Mouse (Mus musculus) liver, adult (tissue): ENCODE results near the gene Riiad1.

Experiments
- GATA4 ChIP-seq: IDR thresholded peaks from 2 replicates; pipeline ENCODE4 v1.6.1; 2014; ENCODE audit warnings: mild to moderate bottlenecking, low read length; ENCODE audit not compliant: insufficient replicate concordance

The Riiad1 gene

DNA sequence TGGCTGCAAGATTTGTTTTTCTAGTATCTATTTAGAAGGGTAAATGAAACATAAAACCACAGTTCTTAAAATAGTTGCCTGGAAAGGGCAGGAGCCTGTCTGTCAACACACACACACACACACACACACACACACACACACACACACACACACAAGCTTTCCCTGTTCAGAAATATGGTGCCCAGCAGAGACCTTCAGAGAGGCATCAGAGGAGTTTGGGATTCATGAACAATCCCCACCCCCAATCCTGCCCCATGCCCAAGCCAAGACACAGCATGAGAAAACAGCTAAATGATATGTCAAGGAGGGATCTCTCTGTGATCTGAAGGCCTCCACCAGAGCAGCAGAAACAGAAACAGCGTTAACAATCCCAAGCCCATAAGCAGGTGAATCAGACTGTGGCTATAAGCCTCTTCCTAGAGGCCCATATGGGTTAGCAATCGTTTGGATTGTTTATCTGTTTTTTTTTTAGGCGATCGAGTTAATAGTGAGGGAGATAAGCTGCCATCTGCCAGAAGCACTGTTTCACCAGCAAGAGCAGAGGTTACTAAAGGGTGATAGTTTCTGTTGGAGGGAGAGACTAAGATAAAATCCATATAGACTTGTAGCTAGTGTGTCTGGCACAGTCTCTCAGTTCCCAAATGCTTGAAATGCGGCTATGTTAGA, 6.4 kb downstream of the Riiad1 start:
- TF ChIP-seq GATA4 = no peak

- no peak for TF ChIP-seq GATA4
Measured at GRCm38 (mm10) chr3:94473115-94473505, 7.0 kb downstream of the Riiad1 start.

DNA sequence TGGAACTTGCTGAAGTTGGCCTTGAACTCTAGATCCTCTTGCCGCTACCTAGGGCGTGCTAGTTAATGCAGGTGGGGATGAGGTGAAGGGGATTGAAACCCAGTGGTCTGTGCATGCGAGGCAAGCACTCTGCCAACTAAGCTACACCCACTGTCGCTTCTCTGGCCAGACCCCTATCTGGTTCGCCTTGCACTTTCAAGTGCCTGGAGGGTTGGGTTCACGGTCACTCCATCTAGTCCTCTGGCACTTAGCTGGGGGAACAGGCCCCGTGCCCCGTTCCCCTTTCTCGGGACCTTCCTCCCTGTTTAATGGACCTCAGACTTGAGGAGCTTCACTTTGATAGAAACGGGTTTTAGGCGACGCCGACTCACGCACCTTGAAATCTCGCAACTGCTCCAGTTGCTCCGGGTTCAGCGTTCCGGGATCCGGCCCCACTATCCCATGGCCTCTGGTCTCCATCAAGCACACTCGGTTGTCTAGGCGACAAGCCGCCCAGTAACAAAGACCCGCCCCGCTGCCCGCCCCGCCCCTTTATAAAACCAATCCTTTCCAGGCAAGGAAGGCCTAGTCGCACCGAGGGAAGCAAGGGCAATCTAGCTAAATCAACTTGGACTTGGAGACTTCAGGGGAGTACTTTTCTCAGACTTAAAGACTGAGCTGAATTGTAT, 7.6 kb downstream of the Riiad1 start:
- TF ChIP-seq GATA4 = no peak

GRCm38 (mm10) chr3:94468931-94469330, 11.2 kb downstream of the Riiad1 start:
- no peak for TF ChIP-seq GATA4

GRCm38 (mm10) chr3:94465632-94466430, 14.3 kb downstream of the Riiad1 start:
- no peak for TF ChIP-seq GATA4

DNA sequence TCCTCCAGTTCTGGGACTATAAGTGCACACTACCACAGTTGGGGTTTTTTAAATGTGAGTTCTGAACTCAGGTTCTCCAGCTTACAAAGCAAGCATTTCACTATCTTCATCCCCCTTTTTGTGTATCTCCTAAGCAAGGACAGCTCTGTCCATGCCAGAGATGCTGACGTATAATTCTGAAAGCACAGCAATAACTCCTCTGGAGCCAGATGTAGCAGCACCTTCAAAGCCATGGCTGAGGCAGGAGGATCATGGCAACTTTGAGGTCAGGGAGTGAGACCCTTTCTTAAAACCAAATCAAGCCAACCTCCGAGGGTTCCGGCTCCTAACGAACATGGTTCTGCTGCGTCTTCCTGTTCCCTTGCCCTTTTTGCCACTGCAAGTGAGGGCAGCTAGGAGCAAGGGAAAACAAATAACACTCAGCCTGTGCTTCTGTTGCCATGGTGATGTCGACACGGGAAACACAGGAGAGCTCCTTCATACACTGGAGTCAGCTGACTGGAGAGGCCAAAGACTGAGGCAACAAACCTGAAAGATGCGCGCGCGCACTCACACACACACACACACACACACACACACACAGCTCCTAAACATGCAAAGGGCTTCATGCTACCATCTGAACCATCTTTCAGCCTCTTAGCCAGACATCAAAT, 16.1 kb downstream of the Riiad1 start:
- TF ChIP-seq GATA4 = no peak

- TF ChIP-seq GATA4 = no peak
Measured at GRCm38 (mm10) chr3:94459834-94460233, 20.3 kb downstream of the Riiad1 start.

- no peak for TF ChIP-seq GATA4
Measured at GRCm38 (mm10) chr3:94457055-94457454, 23.1 kb downstream of the Riiad1 start.

GRCm38 (mm10) chr3:94456529-94457000, 23.6 kb downstream of the Riiad1 start:
- TF ChIP-seq GATA4 = no peak

DNA sequence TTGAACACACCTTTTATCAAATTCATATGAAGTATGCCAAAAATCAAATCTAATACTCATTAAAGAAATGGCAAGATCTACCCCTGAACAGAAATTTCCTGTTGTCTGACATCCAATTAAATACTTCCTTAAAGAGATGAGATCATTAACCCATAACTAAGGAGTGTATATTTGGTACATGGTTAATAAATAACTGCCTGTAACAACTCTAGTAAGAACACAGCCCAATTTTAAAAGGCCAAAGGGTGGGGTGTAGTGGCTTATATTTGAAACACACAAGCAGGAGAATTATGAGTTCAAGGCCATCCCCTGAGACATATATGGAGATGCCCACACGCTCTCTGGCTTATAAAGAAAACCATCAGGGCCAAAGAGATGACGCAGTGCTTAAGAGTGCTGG, 30.8 kb downstream of the Riiad1 start:
- no peak for TF ChIP-seq GATA4

DNA sequence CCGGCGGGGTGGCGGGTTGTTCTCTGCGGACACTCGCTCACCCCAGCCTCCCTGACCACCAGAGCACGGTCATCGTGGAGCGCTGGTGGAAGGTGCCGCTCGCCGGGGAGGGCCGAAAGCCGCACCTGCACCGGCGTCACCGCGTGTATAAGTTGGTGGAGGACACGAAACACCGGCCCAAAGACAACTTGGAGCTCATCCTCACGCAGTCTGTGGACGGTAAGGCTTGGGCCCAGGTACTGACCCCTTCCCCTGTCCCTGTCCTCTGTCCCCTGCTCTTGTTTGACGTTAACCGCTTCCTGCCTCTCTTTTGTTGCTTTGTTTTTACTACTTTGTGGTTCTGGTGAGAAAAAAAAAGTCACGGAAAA, 36.6 kb downstream of the Riiad1 start, which contains the start of gene Oaz3:
Gene Oaz3, minus strand, starts transcription at position 319 of the 368 bp plus-strand sequence.
- no peak for TF ChIP-seq GATA4

- peak; percentile 48; the same call in 1 of the 2 replicates for TF ChIP-seq GATA4
Measured at GRCm38 (mm10) chr3:94442951-94443596, 37.1 kb downstream of the Riiad1 start, which contains the start of gene Mrpl9. Gene Mrpl9, plus strand, starts transcription at chr3:94443318.

DNA sequence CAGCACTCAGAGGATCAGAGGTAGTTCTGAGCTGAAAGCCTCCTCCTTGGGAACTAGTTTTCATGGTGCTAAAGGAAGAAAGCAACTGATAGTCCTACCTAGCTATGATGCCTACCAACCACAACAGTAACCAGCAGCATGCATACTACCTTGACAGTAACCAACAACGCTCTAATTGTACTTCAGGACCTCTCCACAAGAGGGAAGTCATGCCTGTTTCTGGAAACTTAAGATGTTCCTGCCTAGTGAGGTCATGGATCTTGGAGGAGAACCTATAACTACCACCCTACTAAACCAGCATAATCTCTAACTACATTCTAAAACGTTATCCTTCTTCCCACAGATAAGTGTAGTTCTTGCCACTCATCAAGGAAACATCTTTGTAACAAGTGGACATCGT, 39.0 kb downstream of the Riiad1 start:
- TF ChIP-seq GATA4 = no peak

GRCm38 (mm10) chr3:94436420-94436819, 43.7 kb downstream of the Riiad1 start:
- no peak for TF ChIP-seq GATA4

- TF ChIP-seq GATA4 = no peak
Measured at GRCm38 (mm10) chr3:94434305-94434704, 45.8 kb downstream of the Riiad1 start.
